Mouse (Mus musculus) hindbrain, embryonic 14.5 days (tissue): Measurements from ENCODE around the gene Masp2. TPM values are rescaled to one million over a fixed set of nuclear protein-coding genes. Genes with fewer than 3 reads are reported as not detected.

Source experiments
- ATAC-seq: fragments of 200-750 bp; cut with Nextera tagmentation; 2 replicates; pipeline ENCODE4 v1.8.0; 2017; ENCODE audit warnings: moderate number of reproducible peaks, mild to moderate bottlenecking, moderate TSS enrichment, moderate library complexity; ENCODE audit not compliant: low FRiP score
- DNase-seq: peaks from one replicate; pipeline ENCODE4 v3.0.0-alpha.2; 2015; ENCODE audit warnings: low spot score
- H3K27ac ChIP-seq: fragments of 300-500 bp; sonication (generic); 2 replicates; pipeline ENCODE4 v1.5.1; 2014; ENCODE audit warnings: mild to moderate bottlenecking, moderate library complexity
- H3K27me3 ChIP-seq: fragments of 300-500 bp; sonication (generic); 2 replicates; pipeline ENCODE4 v1.6.1; 2014; ENCODE audit warnings: mild to moderate bottlenecking, low read length, mixed read lengths; ENCODE audit not compliant: control insufficient read depth, insufficient read depth
- H3K36me3 ChIP-seq: fragments of 300-500 bp; sonication (generic); replicated peaks from 2 replicates; pipeline ENCODE4 v1.6.1; 2014; ENCODE audit not compliant: control insufficient read depth, insufficient read depth
- H3K4me1 ChIP-seq: fragments of 300-500 bp; sonication (generic); replicated peaks from 2 replicates; pipeline ENCODE4 v1.6.1; 2014; ENCODE audit warnings: antibody characterized with exemption, low read length, mixed read lengths; ENCODE audit not compliant: control insufficient read depth, insufficient read depth
- H3K4me2 ChIP-seq: fragments of 300-500 bp; sonication (generic); replicated peaks from 2 replicates; pipeline ENCODE4 v1.6.1; 2014; ENCODE audit warnings: mild to moderate bottlenecking, moderate library complexity
- H3K4me3 ChIP-seq: fragments of 300-500 bp; sonication (generic); replicated peaks from 2 replicates; pipeline ENCODE4 v1.5.1; 2014; ENCODE audit warnings: mild to moderate bottlenecking, low read length
- H3K9ac ChIP-seq: fragments of 300-500 bp; sonication (generic); 2 replicates; pipeline ENCODE4 v1.6.1; 2014
- H3K9me3 ChIP-seq: fragments of 300-500 bp; sonication (generic); 2 replicates; pipeline ENCODE4 v1.6.1; 2016; ENCODE audit warnings: low read length; ENCODE audit not compliant: control insufficient read depth
- WGBS: fragments of 180-500 bp; shearing (Covaris S2); extraction: QIAGEN DNeasy Blood & Tissue Kit; methylation state at CpG from one replicate; pipeline ENCODE4 v1.1.7; 2014; 5-methylcytosine and 5-hydroxymethylcytosine counted together
- polyA plus RNA-seq: library from polyadenylated mRNA; unstranded; fragments of >200 nt; fragmentation: Nextera tagmentation; extraction: Ambion mirVana; gene quantifications from 2 replicates; pipeline ENCODE4 v1.2.1, GENCODE M21; 2014

Gene Masp2
- polyA plus RNA-seq: 0.20 and 1.2 TPM in 2 replicates

DNA sequence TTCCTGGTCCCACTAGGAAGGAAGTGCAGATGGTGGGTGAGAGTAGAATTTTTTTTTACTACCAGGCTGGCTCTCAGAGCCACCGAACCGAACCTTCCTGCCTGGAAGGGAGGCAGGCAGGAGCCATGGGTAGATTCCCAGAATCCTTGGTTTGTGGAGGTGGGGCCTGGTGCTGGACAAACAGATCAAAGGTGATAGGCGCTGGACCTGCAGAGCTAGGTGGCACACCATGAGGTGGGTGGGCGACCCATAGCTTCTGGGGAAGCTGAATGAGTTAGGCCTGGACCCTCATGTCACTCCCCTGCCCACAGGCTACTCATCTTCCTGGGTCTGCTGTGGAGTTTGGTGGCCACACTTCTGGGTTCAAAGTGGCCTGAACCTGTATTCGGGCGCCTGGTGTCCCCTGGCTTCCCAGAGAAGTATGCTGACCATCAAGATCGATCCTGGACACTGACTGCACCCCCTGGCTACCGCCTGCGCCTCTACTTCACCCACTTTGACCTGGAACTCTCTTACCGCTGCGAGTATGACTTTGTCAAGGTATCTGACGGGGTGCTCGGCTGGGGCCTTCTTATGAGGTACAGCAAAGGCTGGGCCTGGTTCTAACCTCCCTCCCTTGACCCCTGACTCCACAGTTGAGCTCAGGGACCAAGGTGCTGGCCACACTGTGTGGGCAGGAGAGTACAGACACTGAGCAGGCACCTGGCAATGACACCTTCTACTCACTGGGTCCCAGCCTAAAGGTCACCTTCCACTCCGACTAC lies at the start of gene Masp2:
Gene Masp2 (plus strand): TSS at position 198 of the 764 bp plus-strand sequence.
- Histone ChIP-seq H3K36me3 (peaks cover 8% of the 10 kb centered on the region; the same call in 1 of the 2 replicates), H3K4me1 (no peaks in the 10 kb centered on the region), H3K27me3 (no peaks in the 10 kb centered on the region), H3K27ac (no peak within 1 kb of the TSS), H3K4me3 (no peak within 1 kb of the TSS), H3K9ac (no peak within 1 kb of the TSS), H3K4me2 (no peak within 1 kb of the TSS), H3K9me3 (no peaks in the 10 kb centered on the region)
- DNase-seq (no peak), ATAC-seq (no peak)
- WGBS: 93% methylated on average over 14 of the region's 14 CpGs

- Histone ChIP-seq H3K36me3 (peaks cover 71% of the 10 kb centered on the region), H3K27me3 (no peaks in the 10 kb centered on the region), H3K4me3 (peak overlapping the region; percentile 60), H3K9me3 (no peaks in the 10 kb centered on the region), H3K4me1 (peaks cover 6% of the 10 kb centered on the region), H3K27ac (peak overlapping the region; percentile 93), H3K4me2 (peak overlapping the region; percentile 54), H3K9ac (peak overlapping the region; percentile 80)
- WGBS: 36% methylated on average over 6 of the region's 6 CpGs
- ATAC-seq: peak; percentile 10; the same call in 1 of the 2 replicates
- peak; percentile 28 for DNase-seq
Observed at GRCm38 (mm10) chr4:148557766-148558165, 44.6 kb upstream of the Masp2 start.

DNA sequence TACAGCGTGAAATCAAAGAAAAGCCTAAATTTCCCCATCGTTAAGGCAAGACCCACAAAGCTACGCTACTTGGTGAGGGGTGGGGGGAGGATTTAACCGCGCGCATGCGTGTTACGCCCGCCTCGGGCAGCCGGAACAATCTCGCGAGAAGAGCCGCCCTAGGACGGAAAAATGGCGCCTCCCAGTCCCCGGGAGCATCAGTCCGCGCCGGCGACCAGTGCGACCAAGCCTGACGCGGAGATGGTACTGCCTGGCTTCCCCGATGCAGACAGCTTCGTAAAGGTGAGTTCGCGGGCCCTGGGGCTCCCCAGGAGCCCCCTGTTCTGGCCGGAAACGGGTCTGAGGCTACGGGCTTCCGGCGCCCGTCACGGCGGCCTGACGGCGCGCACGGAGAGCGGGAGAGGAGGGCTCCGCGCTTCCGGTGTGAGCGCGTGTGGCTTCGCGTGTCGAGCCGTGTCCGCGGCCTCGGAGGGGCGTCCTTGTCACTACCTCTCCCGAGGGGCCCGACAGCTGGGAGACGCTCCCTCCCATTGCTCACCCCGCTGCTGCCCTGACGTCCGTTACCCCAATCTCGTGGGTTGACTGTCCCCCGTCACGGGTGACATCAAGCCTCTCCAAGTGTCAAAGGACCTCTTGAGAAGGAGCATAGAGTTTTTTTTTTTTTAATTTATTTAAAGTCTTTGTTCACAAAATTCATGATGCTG lies 43.9 kb upstream of the Masp2 start, which contains the start of gene Exosc10:
Gene Exosc10 (plus strand): TSS at position 133 of the 704 bp plus-strand sequence.
- H3K9me3 ChIP-seq: no peaks in the 10 kb centered on the region
- H3K27me3 ChIP-seq: no peaks in the 10 kb centered on the region
- peak within 1 kb of the TSS; percentile 93 for H3K27ac ChIP-seq
- DNase-seq (peak; percentile 96), ATAC-seq (peak; percentile 95)
- peak within 1 kb of the TSS; percentile 60 for H3K4me3 ChIP-seq
- H3K9ac ChIP-seq: peak within 1 kb of the TSS; percentile 80
- peak within 1 kb of the TSS; percentile 54 for H3K4me2 ChIP-seq
- peaks cover 71% of the 10 kb centered on the region for H3K36me3 ChIP-seq
- H3K4me1 ChIP-seq: peaks cover 6% of the 10 kb centered on the region
- under 1% methylated on average over 63 of the region's 63 CpGs for WGBS

DNA sequence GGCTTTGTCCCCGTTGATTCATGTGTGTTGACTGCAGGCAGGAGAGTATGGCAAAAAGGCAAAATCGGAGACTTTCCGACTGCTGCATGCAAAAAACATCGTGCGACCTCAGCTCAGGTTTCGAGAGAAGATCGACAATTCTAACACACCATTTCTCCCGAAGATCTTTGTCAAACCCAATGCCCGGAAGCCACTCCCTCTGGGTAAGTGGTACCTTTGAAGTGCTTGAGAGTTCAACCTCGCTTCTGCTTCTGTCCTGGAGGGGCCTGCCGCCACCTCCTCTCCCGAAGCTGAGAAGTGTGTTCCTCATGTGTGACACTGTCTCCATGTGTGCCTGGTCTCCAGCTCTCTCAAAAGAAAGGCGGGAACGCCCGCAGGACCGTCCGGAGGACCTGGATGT lies 39.7 kb upstream of the Masp2 start:
- peaks cover 6% of the 10 kb centered on the region for H3K4me1 ChIP-seq
- 95% methylated on average over 17 of the region's 17 CpGs for WGBS
- no peak overlapping the region for H3K9ac ChIP-seq
- H3K9me3 ChIP-seq: no peaks in the 10 kb centered on the region
- DNase-seq (no peak), ATAC-seq (no peak)
- H3K4me3 ChIP-seq: no peak overlapping the region
- peaks cover 78% of the 10 kb centered on the region for H3K36me3 ChIP-seq
- H3K4me2 ChIP-seq: no peak overlapping the region
- H3K27me3 ChIP-seq: no peaks in the 10 kb centered on the region
- H3K27ac ChIP-seq: no peak overlapping the region

- no peak for DNase-seq
- WGBS: 93% methylated on average over 12 of the region's 12 CpGs
Observed at GRCm38 (mm10) chr4:148563595-148563994, 38.8 kb upstream of the Masp2 start.

GRCm38 (mm10) chr4:148570138-148570537 lies 32.2 kb upstream of the Masp2 start:
- no peak for ATAC-seq
- Histone ChIP-seq H3K9ac (no peak overlapping the region), H3K4me2 (no peak overlapping the region), H3K4me1 (no peaks in the 10 kb centered on the region), H3K27ac (no peak overlapping the region), H3K36me3 (peaks cover 100% of the 10 kb centered on the region), H3K9me3 (no peaks in the 10 kb centered on the region), H3K4me3 (no peak overlapping the region), H3K27me3 (no peaks in the 10 kb centered on the region)
- WGBS: 89% methylated on average over 10 of the region's 10 CpGs
- no peak for DNase-seq

More at GRCm38 (mm10) chr4:148563595-148563994, 38.8 kb upstream of the Masp2 start:
- H3K36me3 ChIP-seq: peaks cover 87% of the 10 kb centered on the region
- no peak overlapping the region for H3K9ac ChIP-seq
- no peak overlapping the region for H3K27ac ChIP-seq
- H3K4me3 ChIP-seq: no peak overlapping the region
- ATAC-seq: no peak
- H3K4me1 ChIP-seq: peaks cover 6% of the 10 kb centered on the region
- no peaks in the 10 kb centered on the region for H3K9me3 ChIP-seq
- no peak overlapping the region for H3K4me2 ChIP-seq
- no peaks in the 10 kb centered on the region for H3K27me3 ChIP-seq

GRCm38 (mm10) chr4:148570693-148571295 lies 31.6 kb upstream of the Masp2 start:
- ATAC-seq: no peak
- Histone ChIP-seq H3K36me3 (peaks cover 100% of the 10 kb centered on the region), H3K27me3 (no peaks in the 10 kb centered on the region), H3K4me3 (no peak overlapping the region), H3K9me3 (no peaks in the 10 kb centered on the region), H3K4me1 (no peaks in the 10 kb centered on the region), H3K27ac (no peak overlapping the region), H3K4me2 (no peak overlapping the region), H3K9ac (no peak overlapping the region)
- whole genome bisulfite sequencing: 98% methylated on average over 9 of the region's 9 CpGs
- no peak for DNase-seq

DNA sequence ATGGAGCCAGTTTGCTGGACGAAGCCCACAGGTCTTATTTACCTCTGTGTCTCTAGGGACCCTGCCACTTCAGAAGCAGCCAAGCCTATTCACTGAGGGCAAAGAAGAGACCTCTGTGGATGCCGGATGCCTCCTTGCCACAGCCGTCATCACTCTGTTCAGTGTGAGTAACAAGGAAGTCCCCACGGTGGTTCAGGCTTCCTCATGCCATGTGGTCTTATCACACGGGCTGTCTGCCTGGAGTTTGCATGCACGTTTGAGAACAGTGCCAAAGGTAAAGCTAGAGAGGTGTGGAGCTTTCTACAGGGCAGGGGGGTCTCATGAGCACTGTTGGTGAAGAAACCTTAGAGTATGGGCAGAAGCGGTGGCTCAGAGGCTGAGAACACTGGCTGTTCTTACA lies 29.1 kb upstream of the Masp2 start:
- H3K9me3 ChIP-seq: no peaks in the 10 kb centered on the region
- no peak for ATAC-seq
- DNase-seq: no peak
- H3K36me3 ChIP-seq: peaks cover 100% of the 10 kb centered on the region
- no peak overlapping the region for H3K4me2 ChIP-seq
- H3K27ac ChIP-seq: no peak overlapping the region
- no peak overlapping the region for H3K9ac ChIP-seq
- no peaks in the 10 kb centered on the region for H3K27me3 ChIP-seq
- no peak overlapping the region for H3K4me3 ChIP-seq
- WGBS: 96% methylated on average over 7 of the region's 7 CpGs
- no peaks in the 10 kb centered on the region for H3K4me1 ChIP-seq

- Histone ChIP-seq H3K4me2 (no peak overlapping the region), H3K4me1 (no peaks in the 10 kb centered on the region), H3K9ac (no peak overlapping the region), H3K36me3 (peaks cover 77% of the 10 kb centered on the region), H3K9me3 (no peaks in the 10 kb centered on the region), H3K27ac (no peak overlapping the region), H3K4me3 (no peak overlapping the region), H3K27me3 (no peaks in the 10 kb centered on the region)
- DNase-seq (no peak), ATAC-seq (no peak)
- 92% methylated on average over 9 of the region's 9 CpGs for WGBS
Observed at GRCm38 (mm10) chr4:148580765-148581164, 21.6 kb upstream of the Masp2 start.
